8 mouse cellular contexts compared by ENCODE assay signal in the genomic region with DNA sequence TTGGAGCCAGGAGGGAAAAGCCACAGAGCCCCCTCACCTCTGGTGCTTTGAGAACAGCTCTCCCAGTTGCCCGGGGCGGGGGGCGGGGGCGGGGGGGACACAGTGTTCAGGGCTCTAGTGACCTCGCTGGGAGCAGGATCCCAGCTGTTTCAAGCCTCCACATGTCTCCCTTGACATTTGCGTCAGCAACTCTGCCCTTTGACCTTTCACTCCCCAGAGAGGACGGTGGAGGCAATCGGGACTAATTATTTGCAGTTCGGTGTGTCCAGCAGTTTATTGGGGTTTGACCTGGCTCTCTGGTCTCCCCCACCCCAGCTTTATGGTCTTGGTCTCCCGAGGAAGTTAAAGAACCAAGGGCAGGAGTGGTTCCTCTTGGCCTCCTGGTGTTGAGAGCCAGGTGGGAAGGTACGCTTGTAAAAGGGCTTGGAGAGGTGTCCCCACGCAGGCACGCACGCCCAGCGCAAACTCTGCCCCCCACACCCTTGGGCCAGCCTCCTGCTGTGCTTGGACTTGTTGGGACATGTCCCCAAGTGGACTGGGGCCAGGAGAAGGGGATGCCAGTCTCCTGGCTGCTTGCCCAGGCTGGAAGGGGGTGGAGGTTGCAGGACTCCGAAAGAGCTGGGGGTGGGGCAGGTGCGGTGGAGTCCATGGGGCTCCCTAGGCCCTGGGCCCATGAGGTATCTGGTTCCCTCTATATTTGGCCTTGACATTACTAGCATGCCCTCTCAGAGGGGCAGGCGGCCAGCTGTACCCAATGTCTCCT.
A peak's percentile ranks its signal among the peaks of the same experiment; 100 is the strongest.
DNase-seq lines count a peak whose midpoint lies in the region; ATAC-seq lines count a peak whose summit lies in the region.

No protein-coding gene starts in this region.

- peak overlapping the region; percentile 22; the same call in 1 of the 2 replicates for H3K9ac ChIP-seq in forebrain, embryonic 12.5 days
- no peak overlapping the region for H3K9ac ChIP-seq in limb, embryonic 13.5 days

- H3K9me3 ChIP-seq in forebrain, embryonic 12.5 days, result no peaks in the 10 kb centered on the region
- H3K9me3 ChIP-seq in limb, embryonic 13.5 days, result no peaks in the 10 kb centered on the region

- H3K27ac ChIP-seq in forebrain, embryonic 12.5 days, result no peak overlapping the region
- H3K27ac ChIP-seq in limb, embryonic 13.5 days, result no peak overlapping the region

- 43% methylated on average over 18 of the region's 18 CpGs for WGBS in forebrain, embryonic 12.5 days
- 22% methylated on average over 18 of the region's 18 CpGs for WGBS in limb, embryonic 13.5 days

- DNase-seq in embryo, embryonic 10 days (ENCODE audit: low spot score), result peak; percentile 64
- no peak for DNase-seq in embryo, embryonic 11 days
- peak; percentile 85 to 90 for DNase-seq in adrenal gland, adult 18-20 months (ENCODE audit: low spot score in 2 of 2)
- peak; percentile 65 for DNase-seq in heart, postnatal 25 days (ENCODE audit: low spot score)
- peak; percentile 83 for DNase-seq in ovary, postnatal 36 days (ENCODE audit: low spot score)

- no peaks in the 10 kb centered on the region for H3K27me3 ChIP-seq in forebrain, embryonic 12.5 days
- no peaks in the 10 kb centered on the region for H3K27me3 ChIP-seq in limb, embryonic 13.5 days

- H3K36me3 ChIP-seq in forebrain, embryonic 12.5 days (replicated peaks), result no peaks in the 10 kb centered on the region
- no peaks in the 10 kb centered on the region for H3K36me3 ChIP-seq in limb, embryonic 13.5 days

- H3K4me3 ChIP-seq in forebrain, embryonic 12.5 days (replicated peaks), result no peak overlapping the region
- no peak overlapping the region for H3K4me3 ChIP-seq in limb, embryonic 13.5 days

- no peak overlapping the region for H3K4me2 ChIP-seq in forebrain, embryonic 12.5 days
- H3K4me2 ChIP-seq in limb, embryonic 13.5 days (replicated peaks), result 0 out of 2 replicates have a peak overlapping the region, but pooled peaks have one; percentile 11

- ATAC-seq in forebrain, embryonic 12.5 days (ENCODE audit: low FRiP score), result no peak
- ATAC-seq in limb, embryonic 13.5 days (ENCODE audit: low FRiP score, low read depth), result peak; percentile 15; the same call in 1 of the 2 replicates
- no peak for ATAC-seq in activated CD4-positive, CD25-positive, alpha-beta regulatory T cell, adult 4 months

- H3K4me1 ChIP-seq in forebrain, embryonic 12.5 days, result peaks cover 32% of the 10 kb centered on the region
- peaks cover 57% of the 10 kb centered on the region for H3K4me1 ChIP-seq in limb, embryonic 13.5 days

- intact Hi-C loops in heart, postnatal 25 days (cut with DNase I), result loop anchor here (1.0 to 5.0 kb wide), 3 partner anchors 25 to 353 kb away; a partner anchor contains a TSS
